Mouse (Mus musculus): ENCODE data around the gene Rasal1.

GRCm38 (mm10) chr5:120712721-120713120 lies 64.1 kb downstream of the Rasal1 start:
- TF ChIP-seq CTCF (IDR thresholded peaks at IDR 0.05; ENCODE audit: extremely low read depth, insufficient read depth, insufficient read length, insufficient replicate concordance), result no peak
- TF ChIP-seq POLR2A (IDR thresholded peaks at IDR 0.05; ENCODE audit: low read depth, low read length), result no peak

Data from spleen, adult 2 months (tissue).